Comparison of ENCODE assay signal across 15 mouse cellular contexts in the genomic region with DNA sequence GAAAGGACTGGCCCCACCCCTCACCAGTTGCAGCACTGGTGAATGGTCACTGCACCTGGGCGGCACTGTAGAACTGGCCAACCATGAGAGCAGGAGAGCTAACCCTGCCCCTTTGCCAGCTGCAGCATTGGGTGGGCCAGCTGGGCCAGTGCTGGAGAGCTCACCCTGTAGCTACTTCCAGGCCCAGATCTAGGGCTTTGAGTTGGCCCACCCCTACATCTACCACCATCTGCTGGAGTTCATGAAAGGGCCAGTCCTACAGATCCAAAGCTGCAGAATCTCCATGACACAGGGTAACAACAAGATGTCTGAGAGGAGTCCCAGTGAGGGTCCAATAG. TPM values are rescaled to one million over a fixed set of nuclear protein-coding genes. Genes with fewer than 3 reads are reported as not detected.
DNase-seq lines count a peak whose midpoint lies in the region; ATAC-seq lines count a peak whose summit lies in the region.
"Had no signal": no experiment of that assay in that cellular context is flagged by ENCODE, and none has a peak within 500 bp of the region (broad histone marks: within the 10 kb centered on the region; RNA-seq: fewer than 3 reads in every experiment).

No protein-coding gene starts in this region.

- no peaks in the 10 kb centered on the region for H3K36me3 ChIP-seq in embryonic facial prominence, embryonic 11.5 days (replicated peaks; ENCODE audit: control insufficient read depth, insufficient read depth, low read depth, low read length)
- H3K36me3 ChIP-seq in embryonic facial prominence, embryonic 10.5 days (replicated peaks), result no peaks in the 10 kb centered on the region
- no peaks in the 10 kb centered on the region for H3K36me3 ChIP-seq in limb, embryonic 11.5 days (ENCODE audit: control insufficient read depth, insufficient read depth, low read length)
- H3K36me3 ChIP-seq in limb, embryonic 10.5 days, result peaks cover 13% of the 10 kb centered on the region
- no peaks in the 10 kb centered on the region for H3K36me3 ChIP-seq in embryonic facial prominence, embryonic 15.5 days
- H3K36me3 ChIP-seq in midbrain, embryonic 14.5 days (ENCODE audit: control insufficient read depth, insufficient read depth, low read length), result no peaks in the 10 kb centered on the region
- H3K36me3 ChIP-seq: intestine, embryonic 15.5 days had no signal

- WGBS in embryonic facial prominence, embryonic 11.5 days, result 85% methylated on average over 1 of the region's 1 CpGs
- WGBS in embryonic facial prominence, embryonic 10.5 days, result 100% methylated on average over 1 of the region's 1 CpGs
- WGBS in limb, embryonic 11.5 days, result 80% methylated on average over 1 of the region's 1 CpGs
- 88% methylated on average over 1 of the region's 1 CpGs for WGBS in limb, embryonic 10.5 days
- WGBS in embryonic facial prominence, embryonic 15.5 days, result 96% methylated on average over 1 of the region's 1 CpGs
- WGBS in midbrain, embryonic 14.5 days, result 100% methylated on average over 1 of the region's 1 CpGs

- H3K27ac ChIP-seq in embryonic facial prominence, embryonic 11.5 days (replicated peaks; ENCODE audit: low read depth, low read length), result no peak overlapping the region
- no peak overlapping the region for H3K27ac ChIP-seq in embryonic facial prominence, embryonic 10.5 days (replicated peaks)
- no peak overlapping the region for H3K27ac ChIP-seq in limb, embryonic 11.5 days (replicated peaks; ENCODE audit: low read depth, low read length)
- H3K27ac ChIP-seq in limb, embryonic 10.5 days, result no peak overlapping the region
- no peak overlapping the region for H3K27ac ChIP-seq in embryonic facial prominence, embryonic 15.5 days (replicated peaks)
- H3K27ac ChIP-seq in midbrain, embryonic 14.5 days (replicated peaks; ENCODE audit: low read depth, low read length), result 0 out of 2 replicates have a peak overlapping the region, but pooled peaks have one; percentile 20
- H3K27ac ChIP-seq: intestine, embryonic 15.5 days; liver, embryonic 14.5 days; macrophage had no signal

- no peaks in the 10 kb centered on the region for H3K27me3 ChIP-seq in embryonic facial prominence, embryonic 11.5 days (ENCODE audit: control insufficient read depth, insufficient read depth, low read length)
- no peaks in the 10 kb centered on the region for H3K27me3 ChIP-seq in embryonic facial prominence, embryonic 10.5 days (replicated peaks; ENCODE audit: low read depth, poor library complexity, severe bottlenecking)
- no peaks in the 10 kb centered on the region for H3K27me3 ChIP-seq in limb, embryonic 11.5 days (ENCODE audit: control insufficient read depth, insufficient read depth, low read length)
- H3K27me3 ChIP-seq in limb, embryonic 10.5 days (ENCODE audit: low read depth, poor library complexity, severe bottlenecking), result no peaks in the 10 kb centered on the region
- H3K27me3 ChIP-seq in embryonic facial prominence, embryonic 15.5 days, result no peaks in the 10 kb centered on the region
- H3K27me3 ChIP-seq in midbrain, embryonic 14.5 days (ENCODE audit: control insufficient read depth, insufficient read depth, low read length), result no peaks in the 10 kb centered on the region
- H3K27me3 ChIP-seq: intestine, embryonic 15.5 days had no signal

- 0 out of 2 replicates have a peak, but pooled peaks have one; percentile 23 for ATAC-seq in embryonic facial prominence, embryonic 11.5 days (replicated peaks; ENCODE audit: insufficient number of reproducible peaks, low FRiP score, low TSS enrichment, low read depth)
- peak; percentile 72; the same call in 1 of the 2 replicates for ATAC-seq in limb, embryonic 11.5 days (ENCODE audit: insufficient number of reproducible peaks, low FRiP score, low TSS enrichment, low read depth)
- ATAC-seq in embryonic facial prominence, embryonic 15.5 days (ENCODE audit: insufficient number of reproducible peaks, low FRiP score, low TSS enrichment, low read depth), result peak; percentile 51; the same call in 1 of the 2 replicates
- 0 out of 2 replicates have a peak, but pooled peaks have one; percentile 5 for ATAC-seq in midbrain, embryonic 14.5 days (ENCODE audit: low FRiP score, low TSS enrichment)
- ATAC-seq: intestine, embryonic 15.5 days had no signal

- H3K9ac ChIP-seq in embryonic facial prominence, embryonic 11.5 days (replicated peaks; ENCODE audit: low read length), result no peak overlapping the region
- H3K9ac ChIP-seq in limb, embryonic 11.5 days (ENCODE audit: low read length), result no peak overlapping the region
- H3K9ac ChIP-seq in embryonic facial prominence, embryonic 15.5 days, result no peak overlapping the region
- H3K9ac ChIP-seq in midbrain, embryonic 14.5 days (replicated peaks; ENCODE audit: low read length), result no peak overlapping the region
- H3K9ac ChIP-seq: intestine, embryonic 15.5 days; liver, embryonic 14.5 days had no signal

- no peaks in the 10 kb centered on the region for H3K4me1 ChIP-seq in embryonic facial prominence, embryonic 11.5 days (ENCODE audit: control insufficient read depth, insufficient read depth, low read length)
- H3K4me1 ChIP-seq in embryonic facial prominence, embryonic 10.5 days, result no peaks in the 10 kb centered on the region
- no peaks in the 10 kb centered on the region for H3K4me1 ChIP-seq in limb, embryonic 11.5 days (ENCODE audit: control insufficient read depth, insufficient read depth, low read length)
- no peaks in the 10 kb centered on the region for H3K4me1 ChIP-seq in limb, embryonic 10.5 days
- H3K4me1 ChIP-seq in embryonic facial prominence, embryonic 15.5 days, result no peaks in the 10 kb centered on the region
- H3K4me1 ChIP-seq in midbrain, embryonic 14.5 days (ENCODE audit: control insufficient read depth, insufficient read depth, low read length), result no peaks in the 10 kb centered on the region
- H3K4me1 ChIP-seq: intestine, embryonic 15.5 days had no signal

- H3K4me2 ChIP-seq in embryonic facial prominence, embryonic 11.5 days (ENCODE audit: low read depth, low read length), result no peak overlapping the region
- no peak overlapping the region for H3K4me2 ChIP-seq in limb, embryonic 11.5 days (ENCODE audit: low read depth, severe bottlenecking)
- no peak overlapping the region for H3K4me2 ChIP-seq in embryonic facial prominence, embryonic 15.5 days (replicated peaks)
- no peak overlapping the region for H3K4me2 ChIP-seq in midbrain, embryonic 14.5 days (ENCODE audit: low read length)
- H3K4me2 ChIP-seq: intestine, embryonic 15.5 days had no signal

- no peak overlapping the region for H3K4me3 ChIP-seq in embryonic facial prominence, embryonic 11.5 days (ENCODE audit: low read depth, low read length)
- no peak overlapping the region for H3K4me3 ChIP-seq in embryonic facial prominence, embryonic 10.5 days
- H3K4me3 ChIP-seq in limb, embryonic 11.5 days (ENCODE audit: low read depth, low read length), result no peak overlapping the region
- H3K4me3 ChIP-seq in limb, embryonic 10.5 days, result no peak overlapping the region
- no peak overlapping the region for H3K4me3 ChIP-seq in embryonic facial prominence, embryonic 15.5 days (replicated peaks)
- no peak overlapping the region for H3K4me3 ChIP-seq in midbrain, embryonic 14.5 days (replicated peaks; ENCODE audit: low read depth, low read length)
- H3K4me3 ChIP-seq: intestine, embryonic 15.5 days had no signal

- DNase-seq in embryonic facial prominence, embryonic 11.5 days (ENCODE audit: low spot score), result no peak
- DNase-seq in embryonic facial prominence, embryonic 10.5 days (ENCODE audit: low spot score), result no peak
- DNase-seq in limb, embryonic 11.5 days (ENCODE audit: low spot score), result no peak
- DNase-seq in limb, embryonic 10.5 days (ENCODE audit: low spot score), result no peak
- DNase-seq in midbrain, embryonic 14.5 days, result no peak
- no peak for DNase-seq in cerebellum, adult 9-11 months
- no peak for DNase-seq in cerebellum, postnatal 36 days
- DNase-seq: gastrocnemius, postnatal 36 days; kidney, postnatal 14 days; layer of hippocampus, adult 9-11 months; thymus, adult 18-20 months had no signal

- H3K9me3 ChIP-seq in embryonic facial prominence, embryonic 11.5 days (replicated peaks; ENCODE audit: control insufficient read depth, low read length), result no peaks in the 10 kb centered on the region
- no peaks in the 10 kb centered on the region for H3K9me3 ChIP-seq in embryonic facial prominence, embryonic 10.5 days
- no peaks in the 10 kb centered on the region for H3K9me3 ChIP-seq in limb, embryonic 11.5 days (ENCODE audit: control insufficient read depth, low read length)
- H3K9me3 ChIP-seq in limb, embryonic 10.5 days (replicated peaks), result no peaks in the 10 kb centered on the region
- no peaks in the 10 kb centered on the region for H3K9me3 ChIP-seq in embryonic facial prominence, embryonic 15.5 days (replicated peaks)
- no peaks in the 10 kb centered on the region for H3K9me3 ChIP-seq in midbrain, embryonic 14.5 days (ENCODE audit: control insufficient read depth, low read length)
- H3K9me3 ChIP-seq: intestine, embryonic 15.5 days had no signal

RNA-seq across cellular contexts. Expression of a gene that starts 25.4 kb away (rescaled TPM):
- polyA plus RNA-seq in embryonic facial prominence, embryonic 11.5 days (2014; fragmentation: Nextera tagmentation; extraction: Ambion mirVana), result 2.0 and 2.1 TPM in 2 replicates
- polyA plus RNA-seq in embryonic facial prominence, embryonic 10.5 days (2016; fragmentation: Nextera tagmentation; extraction: Ambion mirVana), result 1.4 and 2.1 TPM in 2 replicates
- 108 and 116 TPM in 2 replicates for polyA plus RNA-seq in limb, embryonic 11.5 days (2014; fragmentation: Nextera tagmentation; extraction: Ambion mirVana)
- 110 and 114 TPM in 2 replicates for polyA plus RNA-seq in limb, embryonic 10.5 days (2016; fragmentation: Nextera tagmentation; extraction: Ambion mirVana)
- polyA plus RNA-seq in embryonic facial prominence, embryonic 15.5 days (2015; fragmentation: Nextera tagmentation; extraction: Ambion mirVana), result 0.24 and 0.63 TPM in 2 replicates
- polyA plus RNA-seq in midbrain, embryonic 14.5 days (2014; fragmentation: Nextera tagmentation; extraction: Ambion mirVana), result 114 and 129 TPM in 2 replicates
- polyA plus RNA-seq: macrophage had no signal

RNA-seq across cellular contexts. Expression of a gene that starts 33.7 kb away (rescaled TPM):
- 39.5 and 44.6 TPM in 2 replicates for polyA plus RNA-seq in embryonic facial prominence, embryonic 11.5 days (2014; fragmentation: Nextera tagmentation; extraction: Ambion mirVana)
- 35.3 and 35.6 TPM in 2 replicates for polyA plus RNA-seq in embryonic facial prominence, embryonic 10.5 days (2016; fragmentation: Nextera tagmentation; extraction: Ambion mirVana)
- polyA plus RNA-seq in limb, embryonic 11.5 days (2014; fragmentation: Nextera tagmentation; extraction: Ambion mirVana), result 54.2 and 60.4 TPM in 2 replicates
- 60.2 and 60.6 TPM in 2 replicates for polyA plus RNA-seq in limb, embryonic 10.5 days (2016; fragmentation: Nextera tagmentation; extraction: Ambion mirVana)
- polyA plus RNA-seq in embryonic facial prominence, embryonic 15.5 days (2015; fragmentation: Nextera tagmentation; extraction: Ambion mirVana), result 32.8 and 32.9 TPM in 2 replicates
- polyA plus RNA-seq in midbrain, embryonic 14.5 days (2014; fragmentation: Nextera tagmentation; extraction: Ambion mirVana), result 47.4 and 52.1 TPM in 2 replicates

Comparison
In these comparisons a context has a peak if more than half of its experiments do, and no peak if none do; other contexts are left out.
1. ATAC-seq: peak in every context shown above with its lines; median percentile 72 in limb, embryonic 11.5 days; 51 in embryonic facial prominence, embryonic 15.5 days; 23 in embryonic facial prominence, embryonic 11.5 days; 5 in midbrain, embryonic 14.5 days.
2. RNA of a gene that starts 25.4 kb away (polyA plus RNA-seq): 114 to 129 TPM in midbrain, embryonic 14.5 days, 110 to 114 TPM in limb, embryonic 10.5 days and 108 to 116 TPM in limb, embryonic 11.5 days; 2.0 to 2.1 TPM in embryonic facial prominence, embryonic 11.5 days, 1.4 to 2.1 TPM in embryonic facial prominence, embryonic 10.5 days and 0.24 to 0.63 TPM in embryonic facial prominence, embryonic 15.5 days; every median in the first group is over 10 times any median in the second.